In the genomic region with DNA sequence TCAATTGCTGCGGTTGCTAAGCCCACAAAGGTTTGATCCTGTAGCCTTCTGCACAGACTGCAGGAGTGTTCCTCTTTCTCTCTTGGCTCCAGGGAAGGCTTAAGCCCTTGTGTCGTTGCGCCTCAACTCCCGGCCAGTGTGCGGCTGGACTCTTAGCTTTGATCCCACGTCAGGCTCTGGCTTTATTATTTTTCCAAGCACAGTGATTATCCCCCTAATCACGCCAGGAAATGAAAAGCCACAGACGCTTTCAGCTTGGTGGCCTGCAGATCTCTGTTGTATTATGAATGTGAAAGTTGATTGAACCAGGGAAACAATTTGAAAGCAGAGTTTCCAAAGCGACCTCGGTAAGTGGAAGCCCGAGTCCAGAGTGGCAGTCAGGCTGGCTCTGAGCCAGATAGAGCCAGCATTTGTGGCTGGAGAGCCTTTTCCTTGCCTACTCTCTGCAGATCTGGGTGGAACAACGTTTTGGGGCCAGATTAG, we compare ENCODE assay signal across 7 mouse cellular contexts.
DNase-seq lines count a peak whose midpoint lies in the region; ATAC-seq and TF ChIP-seq lines count a peak whose summit lies in the region.

No protein-coding gene starts in this region.

- no peak for TF ChIP-seq CTCF in brain, embryonic 14.5 days (IDR thresholded peaks at IDR 0.05; ENCODE audit: borderline replicate concordance, extremely low read depth, insufficient read depth, insufficient read length)

- peak; percentile 58; the same call in 1 of the 2 replicates for ATAC-seq in granulocyte monocyte progenitor cell, adult 5-6 weeks (replicated peaks; ENCODE audit: poor library complexity, severe bottlenecking)

- DNase-seq in kidney, postnatal 14 days, result peak; percentile 18
- DNase-seq in kidney, adult 9 months, result no peak
- DNase-seq in brain, embryonic 14.5 days (ENCODE audit: low read depth), result peak; percentile 89
- DNase-seq in lung, postnatal 14 days, result peak; percentile 43
- no peak for DNase-seq in T-cell, adult 2 months (ENCODE audit: low spot score)
- no peak for DNase-seq in urinary bladder, adult 18-20 months (ENCODE audit: low spot score in 2 of 2)

- no peak for TF ChIP-seq POLR2A in brain, embryonic 14.5 days (IDR thresholded peaks at IDR 0.05; ENCODE audit: borderline replicate concordance, extremely low read depth, insufficient read depth, insufficient read length, poor library complexity, severe bottlenecking)

Comparison
In these comparisons a context has a peak if more than half of its experiments do, and no peak if none do; other contexts are left out.
1. DNase-seq: peak in kidney, postnatal 14 days (single experiment), brain, embryonic 14.5 days (single experiment) and lung, postnatal 14 days (single experiment); none in kidney, adult 9 months (single experiment), T-cell, adult 2 months (single experiment) and urinary bladder, adult 18-20 months (0 of 2).